Mouse (Mus musculus) gonadal fat pad, adult 2 months (tissue): ENCODE data around the gene Klhl22. TPM values are rescaled to one million over a fixed set of nuclear protein-coding genes. Genes with fewer than 3 reads are reported as not detected.

ENCODE experiments used
- DNase-seq: peaks from one replicate; pipeline ENCODE4 v3.0.0-alpha.2; 2012; ENCODE audit warnings: low read depth
- polyA plus RNA-seq: library from polyadenylated mRNA; depleted of rRNA; stranded (reverse); fragments of >200 nt; gene quantifications from 2 replicates; pipeline ENCODE4 v1.2.3, GENCODE M21; 2012; rRNA removed

Gene Klhl22
- polyA plus RNA-seq, 1 experiment = 56.7 TPM

GRCm38 (mm10) chr16:17833681-17834399 is 74.4 kb downstream of the Klhl22 start:
- DNase-seq = no peak

- no peak for DNase-seq
These were observed 75.1 kb downstream of the Klhl22 start for GRCm38 (mm10) chr16:17834543-17834942.

DNA sequence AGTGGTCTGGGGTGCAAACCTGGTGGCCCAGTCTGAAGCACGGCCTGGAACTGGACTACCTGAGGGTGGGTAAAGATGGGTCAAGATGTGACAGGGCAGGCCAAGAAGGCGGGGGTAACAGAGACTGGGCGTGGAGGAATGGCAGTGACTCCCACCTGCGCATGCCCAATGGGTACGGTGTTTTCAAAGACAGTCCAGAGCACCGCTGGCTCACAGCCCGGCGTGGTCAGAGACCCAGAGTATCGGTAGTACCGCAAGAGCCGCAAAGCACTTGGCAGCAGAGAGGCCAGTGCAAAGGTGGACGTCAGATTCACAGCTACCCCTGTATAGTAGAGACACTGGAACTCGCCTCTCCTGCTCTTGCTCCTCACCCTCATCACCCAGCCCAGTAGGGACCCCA is 76.1 kb downstream of the Klhl22 start:
- DNase-seq = no peak

DNA sequence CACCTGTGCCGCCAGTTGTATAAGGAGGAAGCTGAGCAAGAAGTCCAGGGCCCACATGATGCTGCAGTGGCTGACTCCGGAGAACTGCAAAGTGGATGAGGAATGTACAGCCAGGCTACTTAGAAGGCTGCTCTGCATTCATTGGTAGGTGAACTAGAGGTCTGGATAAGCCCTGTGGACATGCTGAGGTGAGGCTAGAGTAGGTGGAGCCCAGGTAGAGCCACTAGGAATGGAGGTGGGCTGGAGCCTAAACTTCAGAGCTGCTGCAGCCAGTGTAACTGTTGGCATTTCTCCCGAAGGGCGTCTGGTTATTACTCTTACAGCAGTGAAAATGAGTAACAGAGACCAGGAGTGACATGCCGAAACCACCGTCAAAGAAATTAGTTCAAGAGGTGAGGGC is 78.6 kb downstream of the Klhl22 start, which contains the start of gene Car15:
Car15 (minus strand) TSS at position 314 of the 400 bp plus-strand sequence.
- no peak for DNase-seq

DNA sequence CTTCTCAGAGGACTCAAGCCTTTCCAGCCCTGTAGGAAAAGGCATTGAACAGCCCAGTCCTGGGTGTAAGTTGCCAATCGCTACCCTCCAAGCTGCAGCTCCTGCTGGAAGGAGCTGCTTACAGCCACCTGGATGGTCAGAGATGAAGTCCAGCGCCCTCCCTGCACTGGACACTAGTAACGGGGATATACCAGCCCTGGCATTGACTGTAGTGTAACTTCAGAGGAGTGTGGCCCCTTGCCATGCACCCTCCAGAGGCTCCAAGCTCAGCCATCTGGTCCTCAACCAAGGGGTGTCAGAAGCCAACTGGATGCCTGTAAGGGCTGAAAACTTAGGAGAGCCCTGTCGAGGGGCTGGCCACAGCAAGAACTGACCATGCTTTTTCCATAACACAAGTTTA is 80.6 kb downstream of the Klhl22 start:
- DNase-seq = no peak

DNA sequence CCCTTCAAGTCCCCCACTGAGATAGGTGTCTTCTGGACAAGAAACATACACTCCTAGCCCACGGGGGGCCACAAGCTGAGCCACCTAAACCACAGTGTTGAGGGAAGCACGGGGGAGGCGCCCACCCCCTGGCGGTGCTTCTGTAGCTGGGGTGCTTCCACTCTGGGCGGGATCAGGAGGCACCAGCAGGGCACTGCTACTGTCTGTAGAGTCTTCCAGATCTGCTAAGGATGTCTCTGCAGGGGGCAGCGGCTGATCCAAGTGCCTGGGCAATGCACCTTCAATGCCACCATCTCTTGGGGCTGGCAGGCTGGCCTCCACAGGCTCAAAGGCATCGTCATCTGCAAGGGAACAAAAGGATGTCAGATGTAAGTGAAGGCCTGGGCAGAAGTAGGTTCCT is 83.0 kb downstream of the Klhl22 start:
- no peak for DNase-seq

Other genes starting within 250 kb of the Klhl22 start
- gene Thap7, start 228.5 kb upstream of the Klhl22 start, polyA plus RNA-seq = 79.7 and 91.9 TPM in 2 replicates
- 8.6 and 12.0 TPM in 2 replicates for gene Lrrc74b, start 198.4 kb upstream of the Klhl22 start, polyA plus RNA-seq
- 6.8 and 9.0 TPM in 2 replicates for gene P2rx6, start 197.7 kb upstream of the Klhl22 start, polyA plus RNA-seq
- 214 and 332 TPM in 2 replicates for gene Slc7a4, start 176.4 kb upstream of the Klhl22 start, polyA plus RNA-seq
- gene Smpd4, start 140.3 kb upstream of the Klhl22 start, polyA plus RNA-seq = 52.4 and 69.2 TPM in 2 replicates
- 15.7 and 23.9 TPM in 2 replicates for gene Ccdc74a, start 113.1 kb upstream of the Klhl22 start, polyA plus RNA-seq
- gene Med15, start 26.7 kb upstream of the Klhl22 start, polyA plus RNA-seq = 79.6 and 82.6 TPM in 2 replicates
- gene Scarf2, start 37.7 kb downstream of the Klhl22 start, polyA plus RNA-seq = 29.3 and 32.9 TPM in 2 replicates
- not detected in 2 replicates for gene B830017H08Rik, start 73.5 kb downstream of the Klhl22 start, polyA plus RNA-seq
- gene Car15, start 78.7 kb downstream of the Klhl22 start, polyA plus RNA-seq = 1.1 and 1.2 TPM in 2 replicates
- gene Gm20518, start 132.1 kb downstream of the Klhl22 start, polyA plus RNA-seq = 0.35 and 0.51 TPM in 2 replicates
- 0.31 and 0.53 TPM in 2 replicates for gene Tssk1, start 134.6 kb downstream of the Klhl22 start, polyA plus RNA-seq
- 106 and 114 TPM in 2 replicates for gene Dgcr2, start 138.9 kb downstream of the Klhl22 start, polyA plus RNA-seq
- 3.3 and 4.1 TPM in 2 replicates for gene Tssk2, start 139.0 kb downstream of the Klhl22 start, polyA plus RNA-seq
- gene Ess2, start 151.7 kb downstream of the Klhl22 start, polyA plus RNA-seq = 22.5 and 28.2 TPM in 2 replicates
- gene Gsc2, start 155.4 kb downstream of the Klhl22 start, polyA plus RNA-seq = 0.10 TPM in 1 of 2 replicates, not detected in the other
- 302 and 354 TPM in 2 replicates for gene Slc25a1, start 168.6 kb downstream of the Klhl22 start, polyA plus RNA-seq
- gene Vpreb2, start 220.8 kb downstream of the Klhl22 start, polyA plus RNA-seq = not detected in 2 replicates